Mouse (Mus musculus) ES-E14 (cell line): ENCODE measurements at regions not wholly inside any gene's neighbourhood (a gene's known extent, or its start where the extent isn't known, plus 50 kb on each side); places are given as distances from the start of the nearest gene placed in this dataset.

ENCODE experiments used
- DNase-seq: peaks from one replicate; pipeline ENCODE4 v3.0.0-alpha.2; 2013; ENCODE audit warnings: low read depth, low spot score
- H3K27ac ChIP-seq: 2 replicates; pipeline ENCODE4 v1.5.1; 2012; ENCODE audit warnings: low read depth, mild to moderate bottlenecking, low read length, moderate library complexity, mixed read lengths; ENCODE audit not compliant: poor library complexity, insufficient read depth, severe bottlenecking
- H3K36me3 ChIP-seq: 2 replicates; pipeline ENCODE4 v1.6.1; 2012; ENCODE audit warnings: mild to moderate bottlenecking, low read length, moderate library complexity, mixed read lengths; ENCODE audit not compliant: control insufficient read depth, poor library complexity, insufficient read depth, severe bottlenecking
- H3K4me1 ChIP-seq, 2 experiments: fragments of 150-350 bp in 1 of 2; sonication (generic) in 1 of 2; 2 replicates each; pipeline ENCODE4 v1.6.1; 2012; ENCODE audit warnings: low read length in 2 of 2, mild to moderate bottlenecking in 1 of 2, mixed read lengths in 1 of 2; ENCODE audit not compliant: control insufficient read depth in 2 of 2, insufficient read depth in 2 of 2, poor library complexity in 1 of 2
- H3K4me3 ChIP-seq, 2 experiments: fragments of 150-350 bp in 1 of 2; sonication (generic) in 1 of 2; 2 replicates each; pipeline ENCODE4 v1.5.1; 2012; ENCODE audit warnings: low read length in 2 of 2, low read depth in 1 of 2, mild to moderate bottlenecking in 1 of 2, mixed read lengths in 1 of 2; ENCODE audit not compliant: insufficient read depth in 1 of 2, poor library complexity in 1 of 2, severe bottlenecking in 1 of 2
- H3K9ac ChIP-seq: 2 replicates; pipeline ENCODE4 v1.6.1; 2012; ENCODE audit warnings: low read depth, mild to moderate bottlenecking, low read length, mixed read lengths; ENCODE audit not compliant: poor library complexity, insufficient read depth, severe bottlenecking
- H3K9me3 ChIP-seq: fragments of 150-350 bp; sonication (generic); 2 replicates; pipeline ENCODE4 v1.6.1; 2012; ENCODE audit warnings: low read depth, mild to moderate bottlenecking, low read length; ENCODE audit not compliant: control insufficient read depth, insufficient read depth
- CHD2 ChIP-seq: IDR thresholded peaks from 2 replicates; pipeline ENCODE4 v1.6.1; 2014; ENCODE audit warnings: mild to moderate bottlenecking, low read depth, low read length, inconsistent platforms
- HCFC1 ChIP-seq: IDR thresholded peaks from 2 replicates; pipeline ENCODE4 v1.6.1; 2012; ENCODE audit warnings: low read length, inconsistent platforms, borderline replicate concordance; ENCODE audit not compliant: insufficient read depth
- MAFK ChIP-seq: IDR thresholded peaks from 2 replicates; pipeline ENCODE4 v1.6.1; 2014; ENCODE audit warnings: mild to moderate bottlenecking, low read depth, low read length, inconsistent platforms; ENCODE audit not compliant: insufficient read depth
- ZC3H11A ChIP-seq: IDR thresholded peaks from 2 replicates; pipeline ENCODE4 v1.6.1; 2012; ENCODE audit warnings: low read depth, mild to moderate bottlenecking, inconsistent platforms, low read length, borderline replicate concordance
- ZNF384 ChIP-seq: IDR thresholded peaks from 2 replicates; pipeline ENCODE4 v1.6.1; 2012; ENCODE audit warnings: low read depth, low read length, inconsistent platforms
- in situ Hi-C, 2 experiments: fragments of 600-800 bp; cut with MboI; formaldehyde crosslinking; loops; one replicate each; pipeline ENCODE4 v1.15.1; 2025; ENCODE audit warnings: low sequenced_read_pairs in 2 of 2, inconsistent platforms in 1 of 2; ENCODE audit not compliant: unreplicated experiment in 2 of 2

- no peak for DNase-seq
- no peaks in the 10 kb centered on the region for H3K4me1 ChIP-seq
- H3K9me3 ChIP-seq = no peaks in the 10 kb centered on the region
- in situ Hi-C loops = no loop called here
- no peaks in the 10 kb centered on the region for H3K36me3 ChIP-seq
- no peak overlapping the region for H3K4me3 ChIP-seq
- no peak for TF ChIP-seq MAFK
- no peak for TF ChIP-seq ZC3H11A
- no peak for TF ChIP-seq HCFC1
- TF ChIP-seq ZNF384 = no peak
- TF ChIP-seq CHD2 = no peak
- no peak overlapping the region for H3K9ac ChIP-seq
- no peak overlapping the region for H3K27ac ChIP-seq
Measured at GRCm38 (mm10) chr9:52371296-52371695, 202.9 kb upstream of the Zc3h12c start.

GRCm38 (mm10) chr9:52368911-52369310 is 200.5 kb upstream of the Zc3h12c start:
- Histone ChIP-seq H3K36me3 (no peaks in the 10 kb centered on the region), H3K9ac (no peak overlapping the region), H3K9me3 (no peaks in the 10 kb centered on the region), H3K27ac (no peak overlapping the region), H3K4me3 (no peak overlapping the region), H3K4me1 (no peaks in the 10 kb centered on the region)
- DNase-seq = no peak
- TF ChIP-seq MAFK (no peak), ZNF384 (no peak), ZC3H11A (no peak), HCFC1 (no peak), CHD2 (no peak)
- in situ Hi-C loops = no loop called here

- H3K4me1 ChIP-seq = no peaks in the 10 kb centered on the region
- no peak for TF ChIP-seq ZNF384
- no peak for TF ChIP-seq CHD2
- TF ChIP-seq MAFK = no peak
- TF ChIP-seq ZC3H11A = no peak
- no peak for TF ChIP-seq HCFC1
- no peak overlapping the region for H3K9ac ChIP-seq
- no peak for DNase-seq
- in situ Hi-C loops = no loop called here
- no peaks in the 10 kb centered on the region for H3K9me3 ChIP-seq
- H3K27ac ChIP-seq = no peak overlapping the region
- no peaks in the 10 kb centered on the region for H3K36me3 ChIP-seq
- no peak overlapping the region for H3K4me3 ChIP-seq
Measured at GRCm38 (mm10) chr9:52368080-52368479, 199.7 kb upstream of the Zc3h12c start.

GRCm38 (mm10) chr9:52366046-52366445 is 197.7 kb upstream of the Zc3h12c start:
- no peak overlapping the region for H3K4me3 ChIP-seq
- no peak overlapping the region for H3K9ac ChIP-seq
- no peaks in the 10 kb centered on the region for H3K9me3 ChIP-seq
- DNase-seq = no peak
- no peak overlapping the region for H3K27ac ChIP-seq
- H3K4me1 ChIP-seq = no peaks in the 10 kb centered on the region
- in situ Hi-C loops = no loop called here
- TF ChIP-seq CHD2 (no peak), MAFK (no peak), ZNF384 (no peak), HCFC1 (no peak), ZC3H11A (no peak)
- H3K36me3 ChIP-seq = no peaks in the 10 kb centered on the region

GRCm38 (mm10) chr9:52361599-52361998 is 193.2 kb upstream of the Zc3h12c start:
- no peak overlapping the region for H3K27ac ChIP-seq
- TF ChIP-seq MAFK = no peak
- TF ChIP-seq HCFC1 = no peak
- no peak for TF ChIP-seq ZNF384
- TF ChIP-seq CHD2 = no peak
- TF ChIP-seq ZC3H11A = no peak
- in situ Hi-C loops = no loop called here

More at GRCm38 (mm10) chr9:52361599-52361998, 193.2 kb upstream of the Zc3h12c start:
- Histone ChIP-seq H3K9ac (no peak overlapping the region), H3K4me1 (no peaks in the 10 kb centered on the region), H3K4me3 (no peak overlapping the region), H3K9me3 (no peaks in the 10 kb centered on the region), H3K36me3 (no peaks in the 10 kb centered on the region)
- DNase-seq = no peak
